Mouse (Mus musculus) megakaryocyte, embryonic 14.5 days (primary cell): Measurements from ENCODE around the gene Hfe. TPM values are rescaled to one million over a fixed set of nuclear protein-coding genes. Genes with fewer than 3 reads are reported as not detected.
"Not testable (repeated sequence)": the region's sequence is repeated elsewhere in the genome, so short reads cannot be mapped to it uniquely, and the experiment has no call there.

Experiments
- H3K27me3 ChIP-seq: replicated peaks from 2 replicates; pipeline ENCODE3; 2012; ENCODE audit warnings: inconsistent platforms
- H3K36me3 ChIP-seq: replicated peaks from 2 replicates; pipeline ENCODE3; 2012; ENCODE audit warnings: low read length, inconsistent platforms, mixed read lengths
- H3K4me1 ChIP-seq: 2 replicates; pipeline ENCODE4 v1.6.1; 2012; ENCODE audit warnings: inconsistent platforms
- H3K4me3 ChIP-seq: replicated peaks from 2 replicates; pipeline ENCODE3; 2012; ENCODE audit warnings: moderate library complexity, mild to moderate bottlenecking, inconsistent platforms
- H3K9me3 ChIP-seq: 2 replicates; pipeline ENCODE4 v1.6.1; 2012; ENCODE audit warnings: inconsistent platforms
- FLI1 ChIP-seq: IDR thresholded peaks from 2 replicates; pipeline ENCODE4 v1.6.1; 2012; ENCODE audit warnings: low read length, inconsistent platforms, mixed read lengths
- GATA1 ChIP-seq: IDR thresholded peaks from 3 replicates; pipeline ENCODE4 v1.6.1; 2012; ENCODE audit warnings: mixed read lengths, low read length, inconsistent platforms, borderline replicate concordance
- polyA plus RNA-seq: library from polyadenylated mRNA; stranded (reverse); fragments of >175 nt; gene quantifications from 2 replicates; pipeline ENCODE4 v1.2.3, GENCODE M21; 2012; ENCODE audit warnings: low replicate concordance; ENCODE audit not compliant: insufficient read depth

The Hfe gene
- polyA plus RNA-seq, 1 experiment: 10.7 TPM

DNA sequence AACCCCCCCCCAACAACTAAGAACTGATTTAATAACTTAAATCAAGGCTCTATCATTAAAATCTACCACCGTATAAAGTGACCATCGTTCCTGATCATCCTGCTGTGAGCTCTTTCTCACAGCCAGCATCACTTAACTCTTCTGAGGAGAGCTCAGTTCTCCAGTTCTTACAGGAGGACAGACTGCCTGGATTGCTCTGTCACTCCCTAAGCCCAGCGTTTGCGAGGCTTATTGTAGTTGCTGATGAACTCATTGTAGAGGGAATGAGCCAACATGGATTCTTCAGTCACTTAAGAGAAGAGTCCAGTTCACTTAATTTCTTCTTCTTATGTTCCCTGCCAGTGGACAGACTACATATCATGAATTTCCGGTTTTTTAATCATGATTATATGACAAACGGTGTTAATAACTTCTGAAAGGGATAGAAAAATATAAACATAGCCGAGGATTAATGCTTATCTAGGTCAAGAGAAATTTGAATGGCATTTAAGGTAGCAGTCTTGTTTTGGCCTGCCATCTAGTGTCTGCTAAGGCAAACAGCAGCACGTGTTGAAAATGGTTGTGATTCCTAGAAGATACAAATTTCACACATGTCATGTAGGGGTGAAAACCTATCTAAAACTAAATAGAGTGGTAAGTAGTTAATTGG is 21.6 kb upstream of the Hfe start:
- H3K36me3 ChIP-seq: no peaks in the 10 kb centered on the region
- H3K9me3 ChIP-seq: no peaks in the 10 kb centered on the region
- H3K4me3 ChIP-seq: no peak overlapping the region
- peaks cover 19% of the 10 kb centered on the region for H3K4me1 ChIP-seq
- TF ChIP-seq GATA1 (no peak), FLI1 (no peak)
- no peaks in the 10 kb centered on the region for H3K27me3 ChIP-seq

DNA sequence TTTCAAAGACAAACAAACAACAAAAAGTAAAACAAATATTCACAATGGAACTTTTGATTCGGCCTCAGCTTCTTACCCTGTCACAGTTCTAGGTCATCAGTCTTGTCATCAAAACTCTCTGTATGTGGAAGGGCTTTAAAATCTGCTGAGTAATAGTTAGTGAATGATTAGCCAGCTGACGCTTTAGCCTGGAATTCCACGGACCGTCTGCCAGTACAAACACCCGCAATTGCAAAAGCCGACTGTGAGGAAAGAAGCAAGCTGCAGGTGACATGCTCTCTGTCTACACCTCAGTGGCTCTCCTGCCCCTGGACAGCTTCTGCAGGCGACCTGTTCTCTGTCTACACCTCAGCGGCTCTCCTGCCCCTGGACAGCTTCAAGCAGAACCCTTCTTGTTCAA is 19.8 kb upstream of the Hfe start:
- Histone ChIP-seq H3K4me1 (peaks cover 19% of the 10 kb centered on the region), H3K9me3 (no peaks in the 10 kb centered on the region), H3K36me3 (no peaks in the 10 kb centered on the region), H3K4me3 (no peak overlapping the region), H3K27me3 (no peaks in the 10 kb centered on the region)
- TF ChIP-seq FLI1: no peak
- TF ChIP-seq GATA1: no peak

- no peak for TF ChIP-seq GATA1
- TF ChIP-seq FLI1: no peak
- Histone ChIP-seq H3K4me3 (no peak overlapping the region), H3K4me1 (peaks cover 23% of the 10 kb centered on the region), H3K36me3 (no peaks in the 10 kb centered on the region), H3K27me3 (no peaks in the 10 kb centered on the region), H3K9me3 (no peaks in the 10 kb centered on the region)
These were observed 19.1 kb upstream of the Hfe start for GRCm38 (mm10) chr13:23729706-23730105.

DNA sequence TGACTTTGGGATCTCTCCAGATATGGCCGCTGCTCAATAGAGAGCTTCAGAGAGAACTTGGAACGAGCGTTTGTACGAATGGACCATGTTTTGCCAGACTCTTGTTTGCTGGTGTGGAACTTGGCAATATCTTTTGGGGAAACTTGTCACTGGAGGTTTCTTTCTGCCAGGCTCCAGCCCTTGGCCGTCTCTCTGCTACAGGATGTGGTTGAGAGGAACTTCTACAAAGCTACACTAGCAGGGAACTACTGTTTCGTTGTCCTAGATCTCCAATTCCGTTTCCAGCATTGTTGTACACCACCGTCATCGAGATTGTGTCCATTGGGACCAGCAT is 18.5 kb upstream of the Hfe start:
- Histone ChIP-seq H3K36me3 (no peaks in the 10 kb centered on the region), H3K27me3 (no peaks in the 10 kb centered on the region), H3K9me3 (no peaks in the 10 kb centered on the region), H3K4me1 (peaks cover 26% of the 10 kb centered on the region), H3K4me3 (peak overlapping the region; percentile 26)
- TF ChIP-seq GATA1 (no peak), FLI1 (no peak)

DNA sequence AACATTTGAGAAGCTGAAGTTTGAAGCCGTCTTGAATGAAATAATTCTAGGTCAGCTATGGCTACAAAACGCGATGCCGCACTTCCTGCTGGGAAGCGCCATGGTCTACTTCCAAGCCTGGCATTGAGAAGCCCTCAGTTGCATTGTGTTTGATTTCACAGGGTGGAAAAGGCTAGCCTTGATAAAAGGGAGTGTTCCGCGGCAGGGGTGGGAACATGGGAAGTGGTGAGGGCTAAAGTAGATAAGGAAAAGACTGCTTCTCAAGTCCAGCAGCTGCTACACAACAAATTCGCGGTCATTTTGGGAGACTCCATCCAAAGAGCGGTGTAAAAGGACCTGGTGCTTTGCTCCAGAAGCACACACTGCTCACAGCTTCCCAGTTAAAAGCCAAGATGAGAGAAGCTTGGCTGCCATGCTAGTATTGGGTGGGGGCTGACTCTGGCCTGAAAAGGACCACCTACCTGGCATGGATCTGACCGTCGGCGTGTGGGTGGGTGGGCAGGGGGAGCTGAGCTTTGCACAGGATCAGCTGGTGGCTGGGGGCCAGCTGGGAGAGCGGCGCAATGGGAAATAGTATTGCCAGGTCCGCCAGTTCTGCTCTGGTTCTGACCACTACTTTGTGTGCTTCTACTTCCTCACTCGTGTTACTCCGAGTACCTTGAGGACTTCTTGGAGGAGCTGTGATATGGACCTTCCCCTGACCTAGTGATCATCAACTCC is 18.0 kb upstream of the Hfe start:
- Histone ChIP-seq H3K36me3 (no peaks in the 10 kb centered on the region), H3K4me3 (no peak overlapping the region), H3K9me3 (no peaks in the 10 kb centered on the region), H3K4me1 (peaks cover 30% of the 10 kb centered on the region), H3K27me3 (no peaks in the 10 kb centered on the region)
- TF ChIP-seq FLI1 (no peak), GATA1 (no peak)

DNA sequence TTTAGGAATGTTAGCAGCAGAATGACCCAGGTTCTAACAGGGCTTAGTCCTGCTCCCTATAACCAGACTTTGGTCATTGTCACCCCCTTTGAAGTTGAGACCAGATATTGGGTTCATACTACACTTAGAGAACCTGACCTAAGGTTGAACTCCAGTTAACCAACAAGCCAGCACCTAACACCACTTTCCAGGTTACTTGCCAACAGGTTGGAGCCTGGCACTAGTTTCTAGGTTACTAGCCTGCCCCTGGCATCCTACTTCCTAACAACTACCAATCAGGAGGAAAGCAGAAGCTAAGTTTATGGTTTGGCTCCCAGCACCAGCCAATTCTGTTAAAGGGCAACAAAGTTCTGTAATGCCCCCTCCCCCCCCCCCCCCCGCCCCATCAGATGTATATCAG is 14.6 kb upstream of the Hfe start:
- Histone ChIP-seq H3K9me3 (no peaks in the 10 kb centered on the region), H3K4me3 (no peak overlapping the region), H3K36me3 (no peaks in the 10 kb centered on the region), H3K4me1 (peaks cover 26% of the 10 kb centered on the region), H3K27me3 (peaks cover 2% of the 10 kb centered on the region)
- no peak for TF ChIP-seq FLI1

DNA sequence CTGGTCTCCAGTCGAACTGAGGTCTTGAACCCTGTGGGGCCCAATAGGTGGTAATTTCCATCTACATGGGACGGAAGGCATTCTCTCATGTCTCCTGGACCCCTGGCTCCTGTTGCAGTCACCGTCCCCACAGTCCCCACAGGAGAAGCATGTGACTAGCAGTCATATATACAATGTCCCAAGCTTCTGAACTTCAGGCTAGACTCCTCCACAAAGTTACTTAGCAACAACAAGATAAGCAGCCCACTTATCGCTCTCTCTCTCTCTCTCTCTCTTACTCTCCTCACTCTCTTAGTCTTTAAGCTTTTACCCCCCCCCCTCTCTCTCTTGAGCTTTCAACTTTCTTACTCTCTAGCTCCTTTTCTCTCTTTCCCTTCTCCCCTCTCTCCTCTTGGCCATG is 13.6 kb upstream of the Hfe start:
- no peaks in the 10 kb centered on the region for H3K9me3 ChIP-seq
- TF ChIP-seq GATA1 (no peak), FLI1 (no peak)
- no peak overlapping the region for H3K4me3 ChIP-seq
- no peaks in the 10 kb centered on the region for H3K36me3 ChIP-seq
- H3K27me3 ChIP-seq: peaks cover 2% of the 10 kb centered on the region
- peaks cover 19% of the 10 kb centered on the region for H3K4me1 ChIP-seq

GRCm38 (mm10) chr13:23717593-23718245 is 7.1 kb upstream of the Hfe start:
- not testable (repeated sequence) for H3K9me3 ChIP-seq, H3K36me3 ChIP-seq, H3K4me3 ChIP-seq, H3K27me3 ChIP-seq
- peaks cover 19% of the 10 kb centered on the region for H3K4me1 ChIP-seq

DNA sequence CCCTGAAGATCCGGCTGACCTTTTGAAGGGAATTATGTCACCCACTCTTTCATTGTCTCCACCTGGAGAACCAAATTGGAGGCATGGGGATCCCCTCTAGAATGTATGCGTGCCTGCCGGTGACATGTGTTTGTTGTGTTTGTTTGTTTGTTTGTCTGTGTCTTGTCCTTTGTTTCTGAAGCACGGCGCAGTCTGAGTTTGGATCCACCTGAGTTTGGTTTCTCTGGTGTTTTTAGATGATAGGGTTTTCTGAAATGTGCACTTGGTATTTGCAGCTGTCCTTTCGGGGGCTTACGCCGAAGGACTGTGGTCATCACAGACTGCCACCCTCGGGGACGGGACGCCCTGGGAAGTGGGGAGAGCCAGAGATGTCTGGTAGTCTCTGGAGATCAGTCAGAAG is 6.5 kb upstream of the Hfe start:
- Histone ChIP-seq H3K36me3 (no peaks in the 10 kb centered on the region), H3K9me3 (no peaks in the 10 kb centered on the region), H3K4me1 (peaks cover 22% of the 10 kb centered on the region), H3K4me3 (no peak overlapping the region), H3K27me3 (peaks cover 8% of the 10 kb centered on the region)
- TF ChIP-seq FLI1: no peak

DNA sequence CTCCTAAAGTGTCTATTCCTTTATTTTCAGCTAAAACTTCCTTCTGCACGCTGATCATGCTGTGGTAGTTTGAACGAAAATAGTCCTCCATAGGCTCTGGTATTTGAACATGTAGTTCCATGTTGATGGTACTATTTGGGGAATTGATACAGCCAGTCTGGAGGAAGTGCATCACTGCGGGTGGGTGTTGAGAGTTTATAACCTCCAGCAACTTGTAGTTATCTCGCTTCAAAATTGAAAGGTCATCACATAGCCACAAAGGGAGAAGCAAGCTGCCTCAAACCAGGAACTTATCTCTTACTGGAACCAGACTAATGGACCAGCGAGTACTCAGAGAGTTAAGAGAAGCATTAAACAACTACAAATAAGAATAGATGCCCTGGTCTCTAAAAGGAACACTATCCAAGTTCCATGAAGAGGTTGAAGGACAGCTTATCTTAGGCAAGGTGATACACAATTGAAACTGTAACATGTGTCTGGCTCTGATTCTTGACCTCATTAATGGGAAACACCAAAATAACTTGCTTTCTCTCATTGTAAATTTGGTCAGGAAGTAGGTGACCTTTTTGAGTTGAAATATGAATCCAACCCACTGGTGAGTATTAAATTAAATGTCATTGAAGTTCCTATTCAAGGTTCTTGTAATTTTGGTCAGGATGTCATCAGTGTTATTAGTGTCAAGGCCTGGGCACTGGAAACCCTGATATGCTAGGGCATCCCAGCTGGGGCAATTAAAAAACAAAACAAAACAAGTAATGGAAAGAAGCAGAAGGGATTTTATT is 5.8 kb upstream of the Hfe start:
- no peaks in the 10 kb centered on the region for H3K9me3 ChIP-seq
- peaks cover 26% of the 10 kb centered on the region for H3K4me1 ChIP-seq
- H3K36me3 ChIP-seq: no peaks in the 10 kb centered on the region
- H3K27me3 ChIP-seq: peaks cover 14% of the 10 kb centered on the region
- H3K4me3 ChIP-seq: no peak overlapping the region
- TF ChIP-seq GATA1: no peak
- no peak for TF ChIP-seq FLI1
